Mouse (Mus musculus) neural tube, embryonic 14.5 days (tissue): ENCODE data around the gene Sec16a. TPM values are rescaled to one million over a fixed set of nuclear protein-coding genes. Genes with fewer than 3 reads are reported as not detected.

Experiments used
- ATAC-seq: fragments of 200-750 bp; cut with Nextera tagmentation; 2 replicates; pipeline ENCODE4 v1.8.0; 2017; ENCODE audit warnings: low read depth, mild to moderate bottlenecking, moderate TSS enrichment, moderate library complexity
- H3K27ac ChIP-seq: fragments of 300-500 bp; sonication (generic); 2 replicates; pipeline ENCODE4 v1.5.1; 2014; ENCODE audit warnings: low read depth, mild to moderate bottlenecking, control low read depth, low read length, moderate library complexity, mixed read lengths
- H3K27me3 ChIP-seq: fragments of 300-500 bp; sonication (generic); 2 replicates; pipeline ENCODE4 v1.6.1; 2014; ENCODE audit warnings: low read length; ENCODE audit not compliant: control insufficient read depth, insufficient read depth
- H3K36me3 ChIP-seq: fragments of 300-500 bp; sonication (generic); 2 replicates; pipeline ENCODE4 v1.6.1; 2014; ENCODE audit warnings: low read length, mixed read lengths; ENCODE audit not compliant: control insufficient read depth, insufficient read depth
- H3K4me1 ChIP-seq: fragments of 300-500 bp; sonication (generic); 2 replicates; pipeline ENCODE4 v1.6.1; 2014; ENCODE audit warnings: low read length; ENCODE audit not compliant: control insufficient read depth, insufficient read depth
- H3K4me2 ChIP-seq: fragments of 300-500 bp; sonication (generic); 2 replicates; pipeline ENCODE4 v1.6.1; 2014; ENCODE audit warnings: mild to moderate bottlenecking, low read depth, low read length, control low read depth
- H3K4me3 ChIP-seq: fragments of 300-500 bp; sonication (generic); 2 replicates; pipeline ENCODE4 v1.5.1; 2014; ENCODE audit warnings: low read depth, low read length, control low read depth, mixed read lengths
- H3K9ac ChIP-seq: fragments of 300-500 bp; sonication (generic); replicated peaks from 2 replicates; pipeline ENCODE4 v1.6.1; 2014; ENCODE audit warnings: low read depth, mild to moderate bottlenecking, control low read depth, low read length, mixed read lengths
- H3K9me3 ChIP-seq: fragments of 300-500 bp; sonication (generic); 2 replicates; pipeline ENCODE4 v1.6.1; 2016; ENCODE audit warnings: low read length; ENCODE audit not compliant: control insufficient read depth
- WGBS: fragments of 180-500 bp; shearing (Covaris S2); extraction: QIAGEN DNeasy Blood & Tissue Kit; methylation state at CpG from one replicate; pipeline ENCODE4 v1.1.7; 2014; 5-methylcytosine and 5-hydroxymethylcytosine counted together
- polyA plus RNA-seq: library from polyadenylated mRNA; unstranded; fragments of >200 nt; fragmentation: Nextera tagmentation; extraction: Ambion mirVana; gene quantifications from 2 replicates; pipeline ENCODE4 v1.2.1, GENCODE M21; 2014

Sec16a gene
- polyA plus RNA-seq, 1 experiment from 2014 or later = 27.2 TPM

DNA sequence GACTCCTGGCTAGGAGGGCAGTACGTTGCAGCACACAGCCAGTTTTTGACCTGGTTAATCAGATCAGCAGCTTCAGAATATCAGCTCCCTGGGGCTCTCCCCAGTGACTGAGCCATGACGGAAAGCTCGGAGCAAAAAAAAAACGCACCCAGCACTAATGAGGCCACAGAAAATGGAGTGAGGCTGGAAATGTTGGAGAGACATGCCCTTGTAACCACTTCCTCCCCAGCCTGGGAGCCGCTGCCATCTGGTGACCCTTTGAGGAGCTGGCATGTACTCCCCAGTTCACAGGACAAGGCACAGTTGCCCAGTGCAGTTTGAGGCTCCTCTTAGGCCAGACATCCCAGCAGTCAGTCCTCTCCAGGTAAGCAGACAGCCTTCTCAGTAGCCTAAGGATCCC lies 34.9 kb downstream of the Sec16a start:
- Histone ChIP-seq H3K27me3 (peaks cover 4% of the 10 kb centered on the region; the same call in 1 of the 2 replicates), H3K4me3 (no peak overlapping the region), H3K27ac (no peak overlapping the region), H3K9ac (no peak overlapping the region), H3K36me3 (peaks cover 33% of the 10 kb centered on the region), H3K9me3 (no peaks in the 10 kb centered on the region), H3K4me2 (no peak overlapping the region), H3K4me1 (peaks cover 33% of the 10 kb centered on the region)
- 69% methylated on average over 5 of the region's 5 CpGs for WGBS
- no peak for ATAC-seq

DNA sequence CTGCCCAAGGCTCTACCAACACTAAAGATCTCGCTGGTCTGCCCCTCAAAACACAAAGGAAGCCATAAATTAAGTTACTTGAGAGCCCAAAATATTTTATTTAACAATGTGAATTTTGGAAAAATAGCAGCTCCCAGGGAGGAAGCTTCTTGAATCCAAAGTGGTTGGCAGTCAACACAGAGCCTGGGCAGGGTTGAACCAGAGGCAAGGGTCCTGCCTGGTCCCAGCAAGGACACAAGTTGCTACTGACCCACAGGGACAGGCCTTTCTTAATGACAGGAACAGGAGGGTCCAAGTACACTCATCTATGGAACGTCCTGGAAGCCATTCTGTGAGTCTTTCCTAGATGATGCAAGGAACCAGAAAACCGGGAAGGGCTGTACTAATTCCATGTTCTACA lies 35.7 kb downstream of the Sec16a start:
- 56% methylated on average over 3 of the region's 3 CpGs for WGBS

DNA sequence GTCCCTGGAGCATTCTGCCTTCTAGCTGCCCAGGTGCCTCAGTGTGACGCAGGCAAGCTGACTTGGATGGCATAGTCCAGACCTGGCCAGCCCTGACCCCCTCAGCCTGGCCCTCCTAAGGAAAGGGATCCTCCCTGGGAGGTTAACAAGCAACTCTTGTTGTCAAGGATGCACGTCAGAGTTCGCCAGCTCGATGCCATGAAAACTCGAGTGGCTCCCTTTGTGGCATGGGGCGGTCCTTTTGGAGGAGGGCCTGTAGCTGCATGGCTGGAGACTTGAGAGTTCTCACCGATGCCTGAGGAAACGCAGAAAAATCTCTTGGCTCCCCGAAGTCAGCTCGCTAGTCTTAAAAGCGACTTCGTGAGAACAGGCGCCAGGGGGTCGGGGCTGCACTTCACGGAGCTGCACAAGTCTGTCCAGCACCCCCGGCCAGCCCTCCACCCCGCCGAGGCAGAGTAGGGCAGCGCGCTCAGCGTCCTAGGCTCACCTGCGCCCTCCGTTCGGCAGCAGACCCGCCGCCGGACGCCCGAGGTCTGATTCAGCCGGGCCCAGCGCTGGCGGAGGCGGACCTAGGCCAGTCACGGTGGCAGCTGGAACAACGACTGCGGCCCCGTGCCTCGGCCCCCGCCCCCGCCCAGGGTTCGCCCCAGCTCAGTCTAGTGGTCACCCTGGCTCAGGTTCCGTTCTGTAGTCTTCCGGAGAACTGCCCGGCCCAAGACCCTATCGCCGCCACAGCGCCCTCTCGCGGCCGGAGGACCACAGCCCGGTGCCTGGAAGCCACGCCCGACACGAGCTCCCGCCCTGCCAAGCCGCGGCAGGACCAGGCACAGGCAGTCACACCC lies 36.3 kb downstream of the Sec16a start, which contains the start of gene Inpp5e:
Inpp5e (minus strand) TSS at position 689 of the 842 bp plus-strand sequence.
- H3K27me3 ChIP-seq = peaks cover 4% of the 10 kb centered on the region; the same call in 1 of the 2 replicates
- WGBS = under 1% methylated on average over 55 of the region's 57 CpGs
- H3K4me2 ChIP-seq = peak within 1 kb of the TSS; percentile 98
- peak within 1 kb of the TSS; percentile 93 for H3K9ac ChIP-seq
- peaks cover 23% of the 10 kb centered on the region for H3K36me3 ChIP-seq
- peak; percentile 96 for ATAC-seq
- no peaks in the 10 kb centered on the region for H3K9me3 ChIP-seq
- peak within 1 kb of the TSS; percentile 57 for H3K27ac ChIP-seq
- H3K4me3 ChIP-seq = peak within 1 kb of the TSS; percentile 93
- H3K4me1 ChIP-seq = peaks cover 33% of the 10 kb centered on the region

More for the DNA sequence above, 35.7 kb downstream of the Sec16a start:
- no peaks in the 10 kb centered on the region for H3K9me3 ChIP-seq
- peaks cover 28% of the 10 kb centered on the region for H3K36me3 ChIP-seq
- peaks cover 33% of the 10 kb centered on the region for H3K4me1 ChIP-seq
- H3K27me3 ChIP-seq = peaks cover 4% of the 10 kb centered on the region; the same call in 1 of the 2 replicates
- peak overlapping the region; percentile 93 for H3K9ac ChIP-seq
- ATAC-seq = peak; percentile 10; the same call in 1 of the 2 replicates
- H3K4me2 ChIP-seq = peak overlapping the region; percentile 98; the same call in 1 of the 2 replicates
- H3K27ac ChIP-seq = no peak overlapping the region
- peak overlapping the region; percentile 93 for H3K4me3 ChIP-seq

GRCm38 (mm10) chr2:26403306-26403705 lies 41.7 kb downstream of the Sec16a start:
- Histone ChIP-seq H3K4me3 (no peak overlapping the region), H3K4me2 (no peak overlapping the region), H3K4me1 (peaks cover 27% of the 10 kb centered on the region), H3K27me3 (no peaks in the 10 kb centered on the region), H3K9ac (no peak overlapping the region), H3K9me3 (no peaks in the 10 kb centered on the region), H3K27ac (no peak overlapping the region), H3K36me3 (peaks cover 36% of the 10 kb centered on the region)
- no peak for ATAC-seq
- WGBS = 80% methylated on average over 8 of the region's 8 CpGs

DNA sequence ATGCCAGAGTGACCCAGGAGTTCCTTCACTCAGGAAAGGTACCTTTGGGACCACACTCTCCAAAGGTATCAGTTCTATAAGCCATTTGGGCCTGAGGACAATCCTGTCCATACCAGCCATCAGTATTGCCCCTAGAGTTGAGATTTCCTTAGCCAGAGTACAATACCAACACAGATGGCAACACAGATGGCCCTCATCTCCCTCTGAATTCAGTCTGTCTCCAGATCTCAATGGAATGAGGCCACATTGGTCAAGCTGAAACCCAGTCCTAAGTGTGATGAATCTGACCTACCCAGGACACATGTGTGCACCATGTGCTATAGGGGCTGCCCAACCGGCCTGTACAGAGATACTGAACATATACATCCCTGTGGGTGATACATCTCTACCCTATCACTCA lies 42.8 kb downstream of the Sec16a start:
- no peak overlapping the region for H3K4me2 ChIP-seq
- peaks cover 17% of the 10 kb centered on the region for H3K4me1 ChIP-seq
- H3K9ac ChIP-seq = no peak overlapping the region
- 89% methylated on average over 1 of the region's 1 CpGs for WGBS
- H3K27me3 ChIP-seq = no peaks in the 10 kb centered on the region
- H3K9me3 ChIP-seq = no peaks in the 10 kb centered on the region
- H3K36me3 ChIP-seq = peaks cover 44% of the 10 kb centered on the region
- no peak overlapping the region for H3K4me3 ChIP-seq
- no peak overlapping the region for H3K27ac ChIP-seq
- ATAC-seq = no peak

GRCm38 (mm10) chr2:26401023-26401422 lies 44.0 kb downstream of the Sec16a start:
- no peak for ATAC-seq
- WGBS = 95% methylated on average over 4 of the region's 4 CpGs
- H3K4me1 ChIP-seq = peaks cover 4% of the 10 kb centered on the region
- no peak overlapping the region for H3K27ac ChIP-seq
- H3K36me3 ChIP-seq = peaks cover 56% of the 10 kb centered on the region
- no peak overlapping the region for H3K4me2 ChIP-seq
- no peak overlapping the region for H3K9ac ChIP-seq
- H3K27me3 ChIP-seq = no peaks in the 10 kb centered on the region
- H3K4me3 ChIP-seq = no peak overlapping the region
- H3K9me3 ChIP-seq = no peaks in the 10 kb centered on the region

DNA sequence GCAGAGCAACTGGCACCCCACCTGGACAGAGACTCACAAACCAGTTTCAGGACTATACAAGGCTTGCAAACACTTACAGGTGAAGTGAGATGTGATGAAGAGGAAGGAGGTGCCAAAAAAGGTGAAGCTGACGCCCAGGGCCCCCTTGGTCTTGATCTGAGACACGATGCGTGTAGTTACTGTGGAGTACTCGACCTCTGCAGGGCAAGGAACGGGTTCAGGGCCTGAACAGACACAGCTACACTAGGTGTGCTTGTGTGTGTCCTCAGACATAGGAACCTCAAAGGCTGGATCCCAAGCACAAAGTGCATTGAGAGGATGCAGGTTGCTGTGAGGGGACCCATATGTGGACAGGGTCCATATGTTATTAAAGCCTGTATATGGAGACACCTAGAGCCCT lies 44.7 kb downstream of the Sec16a start:
- Histone ChIP-seq H3K9me3 (no peaks in the 10 kb centered on the region), H3K27me3 (no peaks in the 10 kb centered on the region), H3K4me2 (no peak overlapping the region), H3K9ac (no peak overlapping the region), H3K4me3 (no peak overlapping the region), H3K4me1 (no peaks in the 10 kb centered on the region), H3K36me3 (peaks cover 63% of the 10 kb centered on the region), H3K27ac (no peak overlapping the region)
- WGBS = 93% methylated on average over 5 of the region's 5 CpGs
- no peak for ATAC-seq

GRCm38 (mm10) chr2:26399647-26400046 lies 45.4 kb downstream of the Sec16a start:
- ATAC-seq = no peak
- no peak overlapping the region for H3K4me3 ChIP-seq
- H3K27me3 ChIP-seq = no peaks in the 10 kb centered on the region
- no peaks in the 10 kb centered on the region for H3K9me3 ChIP-seq
- no peaks in the 10 kb centered on the region for H3K4me1 ChIP-seq
- H3K27ac ChIP-seq = no peak overlapping the region
- H3K9ac ChIP-seq = no peak overlapping the region
- no peak overlapping the region for H3K4me2 ChIP-seq
- 88% methylated on average over 5 of the region's 5 CpGs for WGBS
- H3K36me3 ChIP-seq = peaks cover 70% of the 10 kb centered on the region

GRCm38 (mm10) chr2:26398978-26399377 lies 46.0 kb downstream of the Sec16a start:
- Histone ChIP-seq H3K4me3 (no peak overlapping the region), H3K4me2 (no peak overlapping the region), H3K9me3 (no peaks in the 10 kb centered on the region), H3K9ac (no peak overlapping the region), H3K4me1 (no peaks in the 10 kb centered on the region), H3K27me3 (no peaks in the 10 kb centered on the region), H3K27ac (no peak overlapping the region), H3K36me3 (peaks cover 77% of the 10 kb centered on the region)
- 89% methylated on average over 8 of the region's 8 CpGs for WGBS
- ATAC-seq = no peak
